Mouse (Mus musculus) lung, embryonic 16.5 days (tissue): ENCODE measurements around the gene Rmnd5b. TPM values are rescaled to one million over a fixed set of nuclear protein-coding genes. Genes with fewer than 3 reads are reported as not detected.

Source experiments
- ATAC-seq: fragments of 200-750 bp; cut with Nextera tagmentation; 2 replicates; pipeline ENCODE4 v1.8.0; 2017; ENCODE audit warnings: low read depth, mild to moderate bottlenecking, moderate library complexity
- H3K27ac ChIP-seq: fragments of 300-500 bp; sonication (generic); 2 replicates; pipeline ENCODE4 v1.5.1; 2014; ENCODE audit warnings: mild to moderate bottlenecking, control low read depth, low read length
- H3K27me3 ChIP-seq: fragments of 300-500 bp; sonication (generic); 2 replicates; pipeline ENCODE4 v1.6.1; 2014; ENCODE audit warnings: low read depth, low read length, mixed read lengths; ENCODE audit not compliant: control insufficient read depth, insufficient read depth
- H3K36me3 ChIP-seq: fragments of 300-500 bp; sonication (generic); 2 replicates; pipeline ENCODE4 v1.6.1; 2014; ENCODE audit warnings: low read length; ENCODE audit not compliant: control insufficient read depth, insufficient read depth
- H3K4me1 ChIP-seq: fragments of 300-500 bp; sonication (generic); replicated peaks from 2 replicates; pipeline ENCODE4 v1.6.1; 2014; ENCODE audit warnings: low read length, mixed read lengths; ENCODE audit not compliant: control insufficient read depth, insufficient read depth
- H3K4me2 ChIP-seq: fragments of 300-500 bp; sonication (generic); 2 replicates; pipeline ENCODE4 v1.6.1; 2014; ENCODE audit warnings: low read depth, low read length, control low read depth
- H3K4me3 ChIP-seq: fragments of 300-500 bp; sonication (generic); 2 replicates; pipeline ENCODE4 v1.5.1; 2014; ENCODE audit warnings: mild to moderate bottlenecking, low read length, control low read depth
- H3K9ac ChIP-seq: fragments of 300-500 bp; sonication (generic); 2 replicates; pipeline ENCODE4 v1.6.1; 2014; ENCODE audit warnings: low read length, control low read depth
- H3K9me3 ChIP-seq: fragments of 300-500 bp; sonication (generic); 2 replicates; pipeline ENCODE4 v1.6.1; 2016; ENCODE audit warnings: low read length; ENCODE audit not compliant: control insufficient read depth
- WGBS: fragments of 180-500 bp; shearing (Covaris S2); extraction: QIAGEN DNeasy Blood & Tissue Kit; methylation state at CpG from one replicate; pipeline ENCODE4 v1.1.7; 2014; 5-methylcytosine and 5-hydroxymethylcytosine counted together
- polyA plus RNA-seq: library from polyadenylated mRNA; unstranded; fragments of >200 nt; fragmentation: Nextera tagmentation; extraction: Ambion mirVana; gene quantifications from 2 replicates; pipeline ENCODE4 v1.2.1, GENCODE M21; 2015

The Rmnd5b gene
- polyA plus RNA-seq, 1 experiment from 2014 or later: 41.1 TPM

DNA sequence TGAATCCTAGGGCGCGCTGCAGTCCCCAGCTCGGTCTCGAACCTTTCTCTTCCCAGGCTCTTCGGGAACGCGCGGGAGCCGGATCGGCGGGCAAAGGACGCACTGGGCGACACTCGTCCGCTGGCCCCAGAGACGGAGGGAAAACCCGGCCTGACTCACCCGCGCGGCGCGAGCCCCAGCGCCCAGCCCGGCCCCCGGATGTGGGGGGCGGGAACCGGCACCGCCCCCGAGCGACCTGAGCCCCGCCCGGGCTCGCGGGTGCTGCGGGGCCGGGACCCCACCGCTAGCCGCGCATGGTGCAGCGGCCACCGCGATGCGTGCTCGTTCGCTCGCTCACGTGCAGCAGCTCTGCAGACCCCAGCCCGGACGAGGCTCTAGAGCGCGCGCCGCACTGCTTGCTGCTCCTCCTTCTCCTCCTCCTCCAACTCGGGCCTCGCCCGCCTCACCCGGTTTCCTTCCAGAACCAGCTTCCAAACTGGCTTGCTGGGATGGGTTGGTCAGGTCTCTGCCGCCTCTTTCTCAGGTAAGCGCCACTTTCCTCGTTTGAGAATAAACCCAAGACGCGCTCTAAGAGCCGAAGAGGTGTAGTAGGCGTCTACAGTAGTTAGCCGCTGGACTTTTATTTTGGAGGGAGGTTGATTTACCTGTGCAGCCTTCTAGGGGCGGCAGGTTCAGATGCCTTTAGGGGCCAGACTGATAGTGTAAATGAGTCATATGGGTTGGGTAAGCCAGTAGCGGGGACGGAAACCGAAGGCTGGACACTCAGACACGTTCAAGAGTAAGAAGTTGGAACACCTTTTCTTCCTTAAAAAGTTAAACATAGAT, 15.2 kb upstream of the Rmnd5b start, which contains the start of the genes N4bp3 and D930048N14Rik:
N4bp3 (minus strand) TSS at position 152 of the 825 bp plus-strand sequence.
D930048N14Rik (plus strand) TSS at position 264 of the 825 bp plus-strand sequence.
- WGBS: 2% methylated on average over 48 of the region's 70 CpGs
- H3K27me3 ChIP-seq: no peaks in the 10 kb centered on the region
- H3K4me1 ChIP-seq: peaks cover 15% of the 10 kb centered on the region
- peak within 1 kb of the TSS; percentile 92 for H3K4me2 ChIP-seq
- peak within 1 kb of the TSS; percentile 90 for H3K9ac ChIP-seq
- ATAC-seq: peak; percentile 77
- peak within 1 kb of the TSS; percentile 78 for H3K4me3 ChIP-seq
- no peaks in the 10 kb centered on the region for H3K36me3 ChIP-seq
- peak within 1 kb of the TSS; percentile 79 for H3K27ac ChIP-seq
- no peaks in the 10 kb centered on the region for H3K9me3 ChIP-seq

DNA sequence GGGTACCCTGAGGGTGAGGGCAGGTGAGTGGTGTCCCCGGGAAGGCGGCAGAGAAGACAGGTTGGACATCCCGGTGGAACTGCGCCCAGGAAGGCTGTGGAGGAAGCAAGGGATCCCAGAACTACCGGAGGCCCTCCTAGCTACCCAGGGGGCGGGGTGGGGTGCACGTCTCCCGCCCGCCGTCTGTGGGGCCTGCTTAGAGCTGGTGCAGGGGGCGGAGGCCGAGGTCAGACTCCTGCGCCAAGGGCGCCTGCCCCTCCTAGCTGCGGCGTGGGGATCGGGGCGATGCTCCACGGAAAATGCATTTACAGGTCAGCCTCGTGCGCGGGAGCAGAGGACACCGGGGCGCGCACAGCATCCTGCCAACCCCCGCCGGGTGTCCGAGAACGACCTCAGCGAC, 14.6 kb upstream of the Rmnd5b start:
- ATAC-seq: peak; percentile 17; the same call in 1 of the 2 replicates
- Histone ChIP-seq H3K4me1 (peaks cover 22% of the 10 kb centered on the region), H3K4me3 (peak overlapping the region; percentile 78), H3K4me2 (peak overlapping the region; percentile 92), H3K9ac (peak overlapping the region; percentile 90), H3K9me3 (no peaks in the 10 kb centered on the region), H3K27me3 (no peaks in the 10 kb centered on the region), H3K36me3 (no peaks in the 10 kb centered on the region), H3K27ac (peak overlapping the region; percentile 76)
- 0% methylated on average over 29 of the region's 30 CpGs for WGBS

DNA sequence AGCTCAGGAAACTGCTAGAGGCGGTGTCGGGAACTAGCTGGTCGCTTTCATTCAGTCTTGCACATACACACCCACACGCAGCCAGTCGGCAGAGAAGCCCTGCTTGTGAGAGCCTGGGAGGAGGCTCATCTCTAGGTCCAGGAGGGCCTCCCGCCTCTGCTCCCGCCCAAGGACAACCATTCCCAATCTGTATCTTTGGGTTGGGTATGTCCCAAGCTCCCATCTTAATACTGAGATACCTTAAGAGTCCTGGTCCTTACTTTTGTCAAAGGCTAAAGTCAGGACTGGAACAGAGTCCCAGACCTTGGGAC, 14.1 kb upstream of the Rmnd5b start:
- 4% methylated on average over 7 of the region's 7 CpGs for WGBS
- Histone ChIP-seq H3K27me3 (no peaks in the 10 kb centered on the region), H3K36me3 (no peaks in the 10 kb centered on the region), H3K4me2 (peak overlapping the region; percentile 92), H3K4me3 (peak overlapping the region; percentile 78), H3K9ac (peak overlapping the region; percentile 90), H3K27ac (peak overlapping the region; percentile 76), H3K9me3 (no peaks in the 10 kb centered on the region), H3K4me1 (peaks cover 24% of the 10 kb centered on the region)
- no peak for ATAC-seq

DNA sequence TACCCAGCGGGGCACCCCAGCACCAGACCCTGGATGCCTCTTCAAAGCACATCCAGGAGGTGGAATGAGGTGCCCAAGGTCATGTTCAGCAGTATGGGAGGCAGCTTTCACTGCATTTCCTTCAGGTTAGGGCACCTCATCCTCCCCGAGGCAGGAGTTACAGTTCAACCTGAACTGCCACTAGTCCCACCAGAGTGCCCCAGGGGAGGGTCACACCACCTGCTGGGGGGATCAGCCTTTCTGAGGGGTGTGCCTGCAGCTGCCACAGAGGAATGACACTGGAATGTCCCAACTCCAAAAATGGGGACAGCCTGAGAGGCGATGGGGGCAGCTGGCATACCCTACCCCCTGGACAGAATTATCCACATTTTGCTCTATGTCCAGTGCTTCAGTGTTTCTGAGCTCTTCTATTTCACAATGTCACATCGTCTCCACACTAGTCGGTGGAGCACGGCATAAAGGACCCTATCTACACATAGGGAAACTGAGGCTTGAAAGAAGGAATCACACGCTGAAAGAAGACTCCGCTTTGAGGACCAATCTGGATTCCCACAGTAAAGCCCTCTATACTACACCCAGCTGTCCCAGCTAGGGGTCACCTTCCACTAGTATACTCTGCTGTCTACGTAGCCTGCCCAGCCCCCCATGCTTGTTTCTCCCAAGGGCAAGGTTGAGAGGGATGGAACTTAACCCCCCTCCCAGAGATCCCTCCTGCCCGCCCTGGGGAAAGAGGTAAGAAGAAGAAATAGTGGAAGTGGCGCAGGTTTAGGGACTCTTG, 13.6 kb upstream of the Rmnd5b start:
- ATAC-seq: no peak
- WGBS: 34% methylated on average over 11 of the region's 11 CpGs
- Histone ChIP-seq H3K27me3 (no peaks in the 10 kb centered on the region), H3K9me3 (no peaks in the 10 kb centered on the region), H3K9ac (peak overlapping the region; percentile 90), H3K36me3 (no peaks in the 10 kb centered on the region; the same call in 1 of the 2 replicates), H3K27ac (peak overlapping the region; percentile 79), H3K4me3 (peak overlapping the region; percentile 78), H3K4me1 (peaks cover 24% of the 10 kb centered on the region), H3K4me2 (peak overlapping the region; percentile 92)

DNA sequence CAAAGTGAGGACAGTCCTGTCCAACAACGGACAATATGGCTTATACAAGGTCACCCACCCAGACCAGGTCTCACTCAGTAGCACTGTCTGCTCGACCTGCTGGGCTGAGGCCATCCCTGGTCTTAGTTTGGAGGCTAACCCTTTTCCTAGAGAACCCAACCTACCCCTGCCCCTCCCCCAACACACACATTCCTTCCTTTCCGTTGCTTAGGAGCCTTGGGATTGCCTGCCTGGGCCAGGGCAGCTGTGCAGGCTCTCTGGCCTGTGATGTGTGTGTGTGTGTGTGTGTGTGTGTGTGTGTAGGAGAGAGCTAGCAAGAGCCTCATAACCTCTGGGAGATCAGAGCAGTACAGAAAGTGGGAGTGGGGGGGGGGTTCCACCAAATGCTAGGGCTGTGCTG, 12.9 kb upstream of the Rmnd5b start:
- peaks cover 29% of the 10 kb centered on the region for H3K4me1 ChIP-seq
- 27% methylated on average over 3 of the region's 3 CpGs for WGBS
- ATAC-seq: no peak
- H3K27me3 ChIP-seq: no peaks in the 10 kb centered on the region
- H3K9ac ChIP-seq: peak overlapping the region; percentile 90
- peak overlapping the region; percentile 92 for H3K4me2 ChIP-seq
- H3K4me3 ChIP-seq: peak overlapping the region; percentile 78
- no peaks in the 10 kb centered on the region for H3K9me3 ChIP-seq
- peaks cover 4% of the 10 kb centered on the region for H3K36me3 ChIP-seq
- H3K27ac ChIP-seq: peak overlapping the region; percentile 79

DNA sequence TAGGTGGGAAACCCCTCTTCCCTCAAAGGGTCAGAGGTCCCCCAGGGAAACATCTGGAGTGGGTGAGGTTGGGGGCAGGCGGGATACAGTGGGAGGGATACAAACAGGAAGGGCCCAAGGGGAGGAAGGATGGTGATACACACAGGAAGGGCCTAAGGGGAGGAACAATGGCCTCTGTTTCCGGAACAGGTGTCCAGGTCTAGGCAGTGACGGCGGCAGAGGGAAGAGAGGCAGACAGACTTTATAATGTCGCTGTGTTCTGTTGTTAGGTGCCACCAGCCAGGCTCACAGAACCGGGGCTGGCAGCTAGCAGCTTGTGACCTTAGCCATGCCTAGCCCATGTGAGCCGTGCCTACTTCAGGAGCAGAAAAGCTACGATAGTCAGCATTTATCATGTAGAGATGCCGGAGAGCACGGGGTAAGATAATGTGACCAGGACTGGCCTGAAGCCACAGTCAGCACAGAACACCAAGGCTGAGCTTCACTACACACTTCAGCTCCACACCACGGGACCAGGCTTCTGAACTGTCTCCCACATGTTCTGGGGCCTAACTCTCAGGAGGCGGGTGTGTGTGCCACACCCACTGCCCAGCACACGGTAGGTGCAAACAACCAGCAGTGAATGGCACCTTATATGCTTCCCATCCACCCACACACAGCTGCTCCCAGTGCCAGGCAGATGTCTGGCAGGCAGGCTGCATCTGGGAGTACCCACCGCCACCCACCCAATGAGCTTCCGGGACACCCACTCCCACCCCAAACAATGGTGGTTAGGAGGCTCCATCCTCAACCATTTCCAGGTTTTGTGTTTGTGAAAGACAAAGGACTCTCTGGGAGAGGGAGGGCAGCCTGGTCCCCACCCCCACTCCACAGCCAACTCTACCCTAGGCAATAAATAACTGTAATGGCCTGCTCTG, 11.3 kb upstream of the Rmnd5b start:
- H3K27me3 ChIP-seq: no peaks in the 10 kb centered on the region
- H3K4me3 ChIP-seq: peak overlapping the region; percentile 78
- 59% methylated on average over 15 of the region's 15 CpGs for WGBS
- H3K4me1 ChIP-seq: peaks cover 33% of the 10 kb centered on the region
- ATAC-seq: peak; percentile 61
- H3K36me3 ChIP-seq: peaks cover 4% of the 10 kb centered on the region
- H3K9ac ChIP-seq: peak overlapping the region; percentile 32; the same call in 1 of the 2 replicates
- H3K4me2 ChIP-seq: peak overlapping the region; percentile 92
- H3K9me3 ChIP-seq: no peaks in the 10 kb centered on the region
- H3K27ac ChIP-seq: peak overlapping the region; percentile 86

DNA sequence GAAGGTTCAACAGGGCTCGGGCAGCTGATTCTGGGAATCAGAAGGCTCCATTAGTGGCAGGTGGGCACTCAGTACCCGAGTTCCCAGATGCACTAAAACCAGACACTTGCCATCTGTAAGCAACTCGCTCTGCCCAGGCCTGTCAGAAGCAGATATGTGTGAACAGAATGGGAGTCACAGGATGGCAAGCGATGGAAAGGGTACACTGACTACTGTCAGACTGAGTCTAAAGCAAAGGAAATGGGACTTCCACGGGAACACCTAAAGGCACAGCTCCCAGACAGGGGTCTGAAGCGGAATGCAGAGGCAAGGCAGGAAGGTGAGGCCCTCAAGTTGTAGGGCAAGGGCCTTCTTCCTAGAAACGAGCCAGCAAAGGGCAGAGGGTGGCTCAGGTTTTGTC, 10.5 kb upstream of the Rmnd5b start:
- Histone ChIP-seq H3K27me3 (no peaks in the 10 kb centered on the region), H3K9ac (no peak overlapping the region), H3K36me3 (peaks cover 4% of the 10 kb centered on the region), H3K4me3 (no peak overlapping the region), H3K9me3 (no peaks in the 10 kb centered on the region), H3K27ac (peak overlapping the region; percentile 86), H3K4me2 (peak overlapping the region; percentile 23), H3K4me1 (peaks cover 33% of the 10 kb centered on the region)
- no peak for ATAC-seq
- WGBS: 69% methylated on average over 7 of the region's 7 CpGs

DNA sequence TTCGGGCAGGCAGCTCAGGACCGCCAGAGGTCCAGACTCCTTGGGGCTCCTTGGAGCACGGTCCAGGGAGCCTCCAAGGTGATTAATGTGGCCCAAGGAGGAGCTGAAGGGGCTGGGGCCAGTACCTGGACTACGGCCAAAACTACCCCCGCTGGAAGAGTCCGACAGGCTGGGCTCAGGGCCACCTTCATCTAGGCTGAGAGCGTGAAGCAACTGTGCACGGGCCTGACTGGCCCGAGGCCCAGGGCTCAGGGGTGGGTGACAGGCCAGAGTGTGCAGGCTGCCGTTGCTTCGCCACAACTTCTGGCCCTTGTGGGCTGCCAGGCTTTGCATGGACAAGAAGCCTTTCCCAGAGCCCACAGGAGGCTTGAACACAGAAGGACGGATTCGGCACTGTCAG, 9.6 kb upstream of the Rmnd5b start:
- Histone ChIP-seq H3K4me3 (no peak overlapping the region), H3K27ac (peak overlapping the region; percentile 86; the same call in 1 of the 2 replicates), H3K4me1 (peaks cover 40% of the 10 kb centered on the region), H3K9ac (peak overlapping the region; percentile 50; the same call in 1 of the 2 replicates), H3K9me3 (no peaks in the 10 kb centered on the region), H3K36me3 (peaks cover 4% of the 10 kb centered on the region), H3K4me2 (no peak overlapping the region), H3K27me3 (no peaks in the 10 kb centered on the region)
- whole genome bisulfite sequencing: 48% methylated on average over 13 of the region's 13 CpGs
- peak; percentile 32; the same call in 1 of the 2 replicates for ATAC-seq
